Mouse (Mus musculus) megakaryocyte, embryonic 14.5 days (primary cell): ENCODE data around the gene Matk.

Source experiments
- FLI1 ChIP-seq: IDR thresholded peaks from 2 replicates; pipeline ENCODE4 v1.6.1; 2012; ENCODE audit warnings: low read length, inconsistent platforms, mixed read lengths
- GATA1 ChIP-seq: IDR thresholded peaks from 3 replicates; pipeline ENCODE4 v1.6.1; 2012; ENCODE audit warnings: mixed read lengths, low read length, inconsistent platforms, borderline replicate concordance

GRCm38 (mm10) chr10:81244595-81244994 lies 8.1 kb upstream of the Matk start:
- TF ChIP-seq GATA1, result no peak
- no peak for TF ChIP-seq FLI1
